Mouse (Mus musculus) olfactory bulb, adult 2 months (tissue): ENCODE data around the gene Dlg2.

ENCODE experiments used
- CTCF ChIP-seq: fragments of 200-500 bp; IDR thresholded peaks from 2 replicates; pipeline ENCODE4 v1.5.1; 2012; ENCODE audit warnings: low read depth, mild to moderate bottlenecking, low read length, moderate library complexity; ENCODE audit not compliant: insufficient read depth
- POLR2A ChIP-seq: fragments of 200-500 bp; IDR thresholded peaks from 2 replicates; pipeline ENCODE4 v1.6.1; 2012; ENCODE audit warnings: mild to moderate bottlenecking, low read depth, low read length, moderate library complexity; ENCODE audit not compliant: insufficient read depth

GRCm38 (mm10) chr7:91653033-91653432 is 1176.6 kb downstream of the Dlg2 start:
- no peak for TF ChIP-seq CTCF
- TF ChIP-seq POLR2A, result no peak
